Mouse (Mus musculus) heart, postnatal 0 days (tissue): ENCODE measurements around the gene Arhgef2.
"Not testable (repeated sequence)": the region's sequence is repeated elsewhere in the genome, so short reads cannot be mapped to it uniquely, and the experiment has no call there.

Experiments used
- CTCF ChIP-seq: IDR thresholded peaks from 2 replicates; pipeline ENCODE4 v1.5.1; 2016; ENCODE audit warnings: antibody characterized with exemption, control low read depth, low read depth
- EP300 ChIP-seq: IDR thresholded peaks from 2 replicates; pipeline ENCODE4 v1.6.1; 2016; ENCODE audit warnings: antibody characterized with exemption, low read depth

DNA sequence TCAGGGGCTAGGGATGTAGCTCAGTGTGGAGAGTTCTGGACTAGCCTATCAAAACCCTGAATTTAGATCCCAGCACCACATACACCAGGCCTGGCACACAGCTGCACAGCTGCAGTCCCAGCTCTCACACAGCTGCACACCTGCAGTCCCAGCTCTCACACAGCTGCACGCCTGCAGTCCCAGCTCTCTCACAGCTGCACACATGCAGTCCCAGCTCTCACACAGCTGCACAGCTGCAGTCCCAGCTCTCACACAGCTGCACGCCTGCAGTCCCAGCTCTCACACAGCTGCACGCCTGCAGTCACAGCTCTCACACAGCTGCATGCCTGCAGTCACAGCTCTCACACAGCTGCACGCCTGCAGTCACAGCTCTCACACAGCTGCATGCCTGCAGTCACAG lies 9.2 kb upstream of the Arhgef2 start:
- TF ChIP-seq CTCF, EP300: not testable (repeated sequence)
